Mouse (Mus musculus): ENCODE measurements around the gene Pcolce2. TPM values are rescaled to one million over a fixed set of nuclear protein-coding genes. Genes with fewer than 3 reads are reported as not detected.

Pcolce2 gene
- polyA plus RNA-seq, 1 experiment: 0.19 TPM

DNA sequence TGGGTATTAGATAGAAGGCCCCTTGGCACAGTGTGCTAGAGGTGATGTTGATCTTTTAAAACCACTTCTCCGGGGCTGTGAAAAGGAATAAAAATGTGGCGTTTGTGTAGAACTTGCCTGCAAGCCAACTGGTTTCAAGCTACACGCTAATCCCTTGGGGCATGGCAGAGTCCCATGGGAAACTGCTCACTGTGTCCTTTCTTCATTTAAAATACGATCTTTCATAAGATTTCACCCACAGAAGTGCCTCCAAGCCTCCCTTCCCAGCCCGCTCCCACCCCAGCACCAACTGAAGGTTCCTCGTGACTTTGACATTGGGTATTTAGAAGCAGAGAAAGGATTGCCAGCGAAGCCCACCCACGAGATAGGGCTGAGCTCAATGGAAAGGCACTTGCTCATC is 8.5 kb downstream of the Pcolce2 start:
- DNase-seq (ENCODE audit: low read depth, low spot score): no peak
- WGBS: 89% methylated on average over 8 of the region's 8 CpGs

DNA sequence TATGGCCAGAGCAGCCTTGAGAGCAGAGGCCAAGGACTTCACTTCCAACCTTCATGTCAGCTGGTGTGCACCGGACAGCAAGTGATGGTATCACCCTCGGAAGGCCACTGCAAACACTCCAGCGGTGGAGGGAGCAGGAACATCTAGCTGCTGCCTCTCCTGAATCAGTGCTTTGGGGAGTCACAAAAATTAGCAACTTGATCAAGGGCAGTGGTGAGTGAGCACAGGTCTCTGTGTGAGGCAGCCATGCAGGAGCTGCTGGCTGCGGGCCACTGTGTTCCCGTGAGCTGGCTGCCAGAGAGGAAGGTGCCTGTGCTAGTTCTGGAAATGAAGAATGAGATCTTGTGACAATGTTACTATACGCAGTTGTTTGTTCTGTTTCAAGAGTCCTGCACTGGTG is 16.0 kb downstream of the Pcolce2 start:
- WGBS: 70% methylated on average over 6 of the region's 6 CpGs
- no peak for DNase-seq (ENCODE audit: low read depth, low spot score)

GRCm38 (mm10) chr9:95654356-95654755 is 17.0 kb downstream of the Pcolce2 start:
- WGBS: 91% methylated on average over 5 of the region's 5 CpGs
- DNase-seq (ENCODE audit: low read depth, low spot score): no peak

GRCm38 (mm10) chr9:95657941-95658340 is 20.5 kb downstream of the Pcolce2 start:
- WGBS: 81% methylated on average over 2 of the region's 2 CpGs
- DNase-seq (ENCODE audit: low read depth, low spot score): no peak

GRCm38 (mm10) chr9:95664290-95664989 is 27.0 kb downstream of the Pcolce2 start:
- WGBS: 50% methylated on average over 10 of the region's 10 CpGs
- no peak for DNase-seq (ENCODE audit: low read depth, low spot score)

DNA sequence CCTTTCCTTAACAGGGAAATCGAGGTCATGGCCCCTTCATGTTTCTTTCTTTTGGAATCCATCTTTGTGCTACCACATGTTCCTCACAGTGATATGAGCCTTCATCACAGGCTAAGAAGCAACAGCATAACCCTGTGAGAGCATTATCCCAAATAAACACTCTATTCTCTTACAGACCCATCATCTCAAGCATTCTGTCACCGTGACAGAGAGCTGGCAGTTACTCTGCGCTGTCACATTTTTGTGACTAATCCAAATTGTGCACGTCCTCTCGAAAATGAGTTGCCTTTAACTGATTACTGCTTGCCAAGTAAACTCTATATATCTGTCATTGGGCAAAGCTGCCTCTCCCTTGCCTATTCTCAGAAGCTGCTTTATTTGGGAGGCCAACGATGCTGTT is 28.4 kb downstream of the Pcolce2 start:
- DNase-seq (ENCODE audit: low read depth, low spot score): no peak
- WGBS: 81% methylated on average over 6 of the region's 6 CpGs

DNA sequence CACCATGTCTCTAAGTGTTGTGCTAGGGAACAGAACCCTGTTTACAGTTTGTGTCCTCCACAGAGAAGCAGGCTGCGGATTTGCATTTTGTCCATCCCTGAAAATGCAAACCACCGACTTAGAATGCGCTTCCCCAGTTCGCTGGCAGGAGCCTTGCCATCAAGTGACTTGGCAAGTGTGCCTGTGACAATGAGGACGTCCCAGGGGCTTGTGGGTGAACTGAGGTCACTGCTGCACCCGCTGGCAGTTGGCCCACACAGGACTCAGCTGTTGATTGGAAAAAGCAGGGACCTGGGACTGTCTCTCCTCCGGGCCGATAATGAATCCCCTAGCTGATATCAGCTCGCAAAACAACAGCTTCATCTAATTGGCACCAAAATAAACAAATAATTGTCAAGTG is 30.4 kb downstream of the Pcolce2 start:
- no peak for DNase-seq (ENCODE audit: low read depth, low spot score)
- 54% methylated on average over 9 of the region's 9 CpGs for WGBS

GRCm38 (mm10) chr9:95668306-95668705 is 30.9 kb downstream of the Pcolce2 start:
- WGBS: 62% methylated on average over 5 of the region's 5 CpGs

GRCm38 (mm10) chr9:95672331-95672730 is 34.9 kb downstream of the Pcolce2 start:
- 89% methylated on average over 3 of the region's 3 CpGs for WGBS
- DNase-seq (ENCODE audit: low read depth, low spot score): no peak

More at GRCm38 (mm10) chr9:95668306-95668705, 30.9 kb downstream of the Pcolce2 start:
- DNase-seq (ENCODE audit: low read depth, low spot score): no peak

DNA sequence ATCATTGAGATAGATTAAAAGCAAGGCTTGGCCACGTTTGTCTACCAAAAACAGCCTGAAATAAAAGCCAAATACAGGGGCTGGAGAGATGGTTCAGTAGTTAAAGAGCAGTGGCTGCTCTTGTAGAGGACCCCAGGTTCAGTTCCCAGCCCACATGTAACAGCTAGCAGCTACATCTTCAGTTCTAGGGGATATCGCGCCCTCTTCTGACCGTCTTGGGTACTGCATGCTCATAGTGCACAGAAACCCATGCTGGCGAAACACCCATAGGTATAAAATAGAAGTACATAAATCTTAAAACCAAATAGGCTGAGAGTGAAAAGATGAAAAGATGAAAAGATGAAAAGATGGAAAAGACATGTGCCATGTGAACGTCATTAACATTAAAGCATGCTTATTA is 35.4 kb downstream of the Pcolce2 start:
- WGBS: 83% methylated on average over 6 of the region's 6 CpGs
- no peak for DNase-seq (ENCODE audit: low read depth, low spot score)

GRCm38 (mm10) chr9:95675064-95675699 is 37.8 kb downstream of the Pcolce2 start:
- 53% methylated on average over 9 of the region's 9 CpGs for WGBS
- no peak for DNase-seq (ENCODE audit: low read depth, low spot score)

DNA sequence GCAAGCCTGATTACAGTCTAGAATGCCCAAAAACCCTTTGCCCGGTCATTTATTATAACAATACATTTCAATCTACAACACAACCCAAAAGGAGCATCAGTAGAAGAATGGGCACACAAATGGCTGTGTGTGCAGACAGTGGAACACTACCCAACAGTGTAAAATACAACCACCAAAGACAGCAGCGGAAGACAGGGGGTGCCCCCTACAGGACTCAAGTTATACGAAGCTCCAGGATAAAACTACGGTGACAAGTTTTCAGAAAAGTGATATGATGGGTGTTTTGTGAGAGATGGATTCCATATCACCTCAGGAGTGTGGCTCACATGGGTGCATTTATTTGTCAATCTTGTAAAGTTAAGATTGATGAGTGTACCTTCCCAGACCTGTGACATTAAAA is 38.6 kb downstream of the Pcolce2 start:
- no peak for DNase-seq (ENCODE audit: low read depth, low spot score)
- 95% methylated on average over 4 of the region's 4 CpGs for WGBS

DNA sequence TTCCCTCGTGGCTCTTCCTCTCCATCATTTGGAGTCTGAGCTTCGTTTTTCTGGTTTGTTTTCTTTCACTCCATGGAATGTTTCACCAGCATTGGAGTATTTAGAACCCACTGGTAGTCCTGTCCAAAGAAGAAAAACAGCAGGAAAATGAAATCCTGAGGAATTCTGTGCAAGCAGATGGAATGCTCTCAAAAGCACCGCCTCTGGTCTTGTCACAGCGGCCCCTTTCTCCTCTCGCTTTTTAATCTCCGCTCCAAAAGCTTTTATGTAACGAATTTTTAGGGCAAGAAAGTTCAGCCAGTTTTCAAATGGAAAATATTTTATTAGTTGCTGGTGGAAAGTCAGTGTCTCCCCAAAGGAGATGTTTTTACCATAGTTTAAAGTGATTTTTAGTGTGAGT is 42.6 kb downstream of the Pcolce2 start:
- 56% methylated on average over 7 of the region's 7 CpGs for WGBS

GRCm38 (mm10) chr9:95680691-95681090 is 43.3 kb downstream of the Pcolce2 start:
- no peak for DNase-seq (ENCODE audit: low read depth, low spot score)

More for the DNA sequence above, 42.6 kb downstream of the Pcolce2 start:
- DNase-seq (ENCODE audit: low read depth, low spot score): no peak

GRCm38 (mm10) chr9:95685660-95686440 is 48.4 kb downstream of the Pcolce2 start:
- WGBS: 77% methylated on average over 11 of the region's 11 CpGs
- no peak for DNase-seq (ENCODE audit: low read depth, low spot score)

More at GRCm38 (mm10) chr9:95680691-95681090, 43.3 kb downstream of the Pcolce2 start:
- WGBS: 84% methylated on average over 11 of the region's 11 CpGs

- no peak for DNase-seq (ENCODE audit: low read depth, low spot score)
Measured at GRCm38 (mm10) chr9:95688064-95688463, 50.7 kb downstream of the Pcolce2 start.

GRCm38 (mm10) chr9:95692823-95693222 is 55.4 kb downstream of the Pcolce2 start:
- 62% methylated on average over 8 of the region's 8 CpGs for WGBS
- DNase-seq (ENCODE audit: low read depth, low spot score): no peak

More at GRCm38 (mm10) chr9:95688064-95688463, 50.7 kb downstream of the Pcolce2 start:
- 37% methylated on average over 3 of the region's 3 CpGs for WGBS

- no peak for DNase-seq (ENCODE audit: low read depth, low spot score)
- WGBS: 68% methylated on average over 11 of the region's 11 CpGs
Measured at GRCm38 (mm10) chr9:95693528-95694100, 56.2 kb downstream of the Pcolce2 start.

GRCm38 (mm10) chr9:95694526-95694925 is 57.1 kb downstream of the Pcolce2 start:
- no peak for DNase-seq (ENCODE audit: low read depth, low spot score)
- WGBS: 69% methylated on average over 12 of the region's 12 CpGs

- DNase-seq (ENCODE audit: low read depth, low spot score): no peak
- 75% methylated on average over 15 of the region's 15 CpGs for WGBS
Measured at GRCm38 (mm10) chr9:95695023-95695422, 57.6 kb downstream of the Pcolce2 start.
